Mouse (Mus musculus) erythroblast, adult 5-6 weeks (primary cell): ENCODE results near the gene Adgrg1. TPM values are rescaled to one million over a fixed set of nuclear protein-coding genes. Genes with fewer than 3 reads are reported as not detected.

Experiments used
- ATAC-seq: replicated peaks from 2 replicates; pipeline ENCODE4 v1.8.0; 2016; ENCODE audit warnings: moderate number of reproducible peaks, mild to moderate bottlenecking, moderate TSS enrichment, inconsistent platforms; ENCODE audit not compliant: poor library complexity, low FRiP score, severe bottlenecking
- total RNA-seq, 2 experiments: library from RNA; stranded (forward) in 1 of 2; stranded (reverse) in 1 of 2; fragments of 150-400 nt in 1 of 2; fragments of 200-764, 138-1000 nt in 1 of 2; gene quantifications; 2 replicates each; pipeline versions ENCODE4 v1.2.3 to v1.2.4; 2015 to 2017; ENCODE audit warnings: low replicate concordance in 2 of 2

Adgrg1 gene
- 28.2 and 32.1 TPM in 2 replicates for total RNA-seq (2015; ENCODE audit: low replicate concordance)
- 7.1 and 7.5 TPM in 2 replicates for total RNA-seq (2017; ENCODE audit: low replicate concordance)

- ATAC-seq: no peak
Measured at GRCm38 (mm10) chr8:94974467-94975165, at the start of gene Adgrg1. TSS of gene Adgrg1 (plus strand) at chr8:94974751.

- no peak for ATAC-seq
Measured at GRCm38 (mm10) chr8:94928227-94928626, 46.3 kb upstream of the Adgrg1 start.

- ATAC-seq: no peak
Measured at GRCm38 (mm10) chr8:94933918-94934317, 40.6 kb upstream of the Adgrg1 start.

- ATAC-seq: no peak
Measured at GRCm38 (mm10) chr8:94935172-94935571, 39.4 kb upstream of the Adgrg1 start.

GRCm38 (mm10) chr8:94942566-94942965, 32.0 kb upstream of the Adgrg1 start:
- ATAC-seq: peak; percentile 72

- no peak for ATAC-seq
Measured at GRCm38 (mm10) chr8:94945185-94945584, 29.4 kb upstream of the Adgrg1 start.

GRCm38 (mm10) chr8:94948421-94948820, 26.1 kb upstream of the Adgrg1 start:
- no peak for ATAC-seq

- no peak for ATAC-seq
Measured at GRCm38 (mm10) chr8:94949010-94949409, 25.5 kb upstream of the Adgrg1 start.

- ATAC-seq: peak; percentile 78
Measured at GRCm38 (mm10) chr8:94950046-94950445, 24.5 kb upstream of the Adgrg1 start.

- ATAC-seq: no peak
Measured at GRCm38 (mm10) chr8:94950458-94950857, 24.1 kb upstream of the Adgrg1 start.

GRCm38 (mm10) chr8:94952086-94952485, 22.5 kb upstream of the Adgrg1 start:
- no peak for ATAC-seq

- ATAC-seq: peak; percentile 9; the same call in 1 of the 2 replicates
Measured at GRCm38 (mm10) chr8:94953624-94954367, 20.8 kb upstream of the Adgrg1 start.

GRCm38 (mm10) chr8:94954368-94954737, 20.2 kb upstream of the Adgrg1 start:
- ATAC-seq: no peak

GRCm38 (mm10) chr8:94954921-94955758, 19.4 kb upstream of the Adgrg1 start:
- ATAC-seq: peak; percentile 90

- no peak for ATAC-seq
Measured at GRCm38 (mm10) chr8:94956078-94956574, 18.4 kb upstream of the Adgrg1 start.

- ATAC-seq: no peak
Measured at GRCm38 (mm10) chr8:94962201-94962600, 12.3 kb upstream of the Adgrg1 start.

GRCm38 (mm10) chr8:94964828-94965227, 9.7 kb upstream of the Adgrg1 start:
- ATAC-seq: peak; percentile 75

- peak; percentile 73 for ATAC-seq
Measured at GRCm38 (mm10) chr8:94966578-94966977, 8.0 kb upstream of the Adgrg1 start.

- ATAC-seq: no peak
Measured at GRCm38 (mm10) chr8:94967071-94967470, 7.5 kb upstream of the Adgrg1 start.

- peak; percentile 33 for ATAC-seq
Measured at GRCm38 (mm10) chr8:94967554-94967953, 7.0 kb upstream of the Adgrg1 start.
